Mouse (Mus musculus) fat pad, adult 2 months (tissue): ENCODE data around the gene St13.

Experiments
- DNase-seq: peaks from one replicate; pipeline ENCODE4 v3.0.0-alpha.2; 2011; ENCODE audit warnings: low read depth, low spot score; ENCODE audit errors: extremely low read depth

The St13 gene

DNA sequence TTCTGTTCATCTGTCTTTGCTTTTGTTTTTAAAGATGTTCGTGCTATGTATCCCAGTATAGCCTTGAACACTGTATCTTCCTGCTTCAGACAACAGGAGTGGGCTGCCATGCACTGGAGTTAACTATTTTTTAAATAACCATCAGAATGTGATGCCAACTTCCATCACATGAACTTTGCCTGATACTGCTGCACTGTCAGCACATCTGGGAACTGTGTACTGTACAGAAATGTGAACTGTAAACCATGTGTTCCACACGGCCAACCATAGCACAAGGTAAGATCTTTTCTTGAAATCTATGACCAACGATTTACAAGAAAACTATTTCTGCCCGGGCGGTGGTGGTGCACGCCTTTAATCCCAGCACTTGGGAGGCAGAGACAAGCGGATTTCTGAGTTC, 72.4 kb downstream of the St13 start:
- DNase-seq = no peak

- DNase-seq = no peak
Measured at GRCm38 (mm10) chr15:81324979-81325378, 74.9 kb downstream of the St13 start.

DNA sequence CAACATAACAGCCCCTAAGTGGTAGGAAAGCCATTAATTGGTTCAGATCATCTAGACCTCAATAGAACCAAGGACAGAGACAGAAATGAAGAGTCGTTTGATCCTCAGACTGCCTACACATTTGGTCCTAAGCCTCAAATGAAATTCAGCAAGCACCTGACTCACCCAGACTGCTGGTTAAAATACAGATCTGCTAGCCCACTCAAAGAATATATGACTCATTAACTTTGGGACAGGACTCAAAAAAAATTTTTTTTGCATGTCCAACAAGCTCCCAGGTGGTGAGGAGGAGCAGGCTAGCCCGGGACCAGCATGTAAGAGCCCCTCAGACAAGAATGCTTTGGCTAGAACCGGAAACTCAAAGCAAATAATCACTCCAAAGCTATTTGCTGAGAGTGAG, 79.7 kb downstream of the St13 start:
- DNase-seq = no peak

DNA sequence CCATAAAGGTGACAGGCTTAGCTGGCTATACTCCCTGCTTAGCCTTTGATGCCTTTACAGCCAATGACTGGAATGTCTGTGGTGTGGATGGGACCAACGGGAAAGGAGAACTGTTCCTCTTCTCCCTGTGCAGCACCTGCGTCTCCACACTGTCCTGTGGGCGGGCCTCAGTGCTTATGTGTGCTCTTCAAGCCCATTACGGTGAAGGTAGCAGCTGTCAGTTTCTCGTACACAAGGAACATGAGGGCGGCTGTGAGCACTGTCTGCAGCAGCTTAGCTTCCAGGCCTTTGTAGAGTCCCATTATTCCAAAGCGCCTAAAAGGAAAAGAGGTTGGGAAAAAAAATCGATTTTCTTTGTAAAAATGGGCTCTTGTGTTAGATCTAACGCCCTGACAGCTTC, 80.4 kb downstream of the St13 start:
- DNase-seq = no peak

GRCm38 (mm10) chr15:81313928-81314327, 85.9 kb downstream of the St13 start:
- DNase-seq = no peak
